Mouse (Mus musculus) cerebellum, adult 2 months (tissue): Measurements from ENCODE around the gene Aip.
"Not testable (repeated sequence)": the region's sequence is repeated elsewhere in the genome, so short reads cannot be mapped to it uniquely, and the experiment has no call there.

ENCODE experiments used
- CTCF ChIP-seq: fragments of 200-500 bp; IDR thresholded peaks from 2 replicates; pipeline ENCODE4 v1.5.1; 2011; ENCODE audit warnings: low read depth, mild to moderate bottlenecking, control low read depth, low read length, moderate library complexity, borderline replicate concordance; ENCODE audit not compliant: insufficient read depth
- POLR2A ChIP-seq: fragments of 200-500 bp; IDR thresholded peaks from 2 replicates; pipeline ENCODE4 v1.6.1; 2011; ENCODE audit warnings: low read length, control low read depth, borderline replicate concordance; ENCODE audit not compliant: insufficient read depth

DNA sequence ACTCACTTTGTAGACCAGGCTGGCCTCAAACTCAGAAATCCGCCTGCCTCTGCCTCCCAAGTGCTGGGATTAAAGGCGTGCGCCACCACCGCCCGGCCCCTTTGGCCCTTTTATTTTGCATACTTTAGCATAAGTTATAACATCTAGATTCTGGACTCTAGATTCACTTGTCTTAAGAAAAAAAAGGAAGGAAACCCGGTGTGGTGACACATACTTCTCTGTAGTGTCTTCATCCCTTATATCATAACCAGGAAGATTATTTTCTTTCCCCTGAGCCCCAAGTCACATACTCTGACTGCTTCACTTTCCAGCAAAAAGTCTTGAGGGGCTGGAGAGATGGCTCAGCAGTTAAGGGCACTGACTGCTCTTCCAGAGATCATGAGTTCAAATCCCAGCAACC, 3.8 kb downstream of the Aip start:
- TF ChIP-seq CTCF, POLR2A: not testable (repeated sequence)
